Mouse (Mus musculus) spleen, adult 18-20 months (tissue): ENCODE results near the gene Sema6d.
"Not testable (repeated sequence)": the region's sequence is repeated elsewhere in the genome, so short reads cannot be mapped to it uniquely, and the experiment has no call there.

Source experiments
- DNase-seq, 2 experiments: peaks; one replicate each; pipeline ENCODE4 v3.0.0; 2022; ENCODE audit warnings: mixed read lengths in 2 of 2

Gene Sema6d

GRCm38 (mm10) chr2:124298872-124299271 lies 209.1 kb downstream of the Sema6d start:
- no peak for DNase-seq

- DNase-seq: no peak
Measured at GRCm38 (mm10) chr2:124308605-124309004, 218.8 kb downstream of the Sema6d start.

GRCm38 (mm10) chr2:124309361-124310128 lies 219.8 kb downstream of the Sema6d start:
- DNase-seq: no peak

DNA sequence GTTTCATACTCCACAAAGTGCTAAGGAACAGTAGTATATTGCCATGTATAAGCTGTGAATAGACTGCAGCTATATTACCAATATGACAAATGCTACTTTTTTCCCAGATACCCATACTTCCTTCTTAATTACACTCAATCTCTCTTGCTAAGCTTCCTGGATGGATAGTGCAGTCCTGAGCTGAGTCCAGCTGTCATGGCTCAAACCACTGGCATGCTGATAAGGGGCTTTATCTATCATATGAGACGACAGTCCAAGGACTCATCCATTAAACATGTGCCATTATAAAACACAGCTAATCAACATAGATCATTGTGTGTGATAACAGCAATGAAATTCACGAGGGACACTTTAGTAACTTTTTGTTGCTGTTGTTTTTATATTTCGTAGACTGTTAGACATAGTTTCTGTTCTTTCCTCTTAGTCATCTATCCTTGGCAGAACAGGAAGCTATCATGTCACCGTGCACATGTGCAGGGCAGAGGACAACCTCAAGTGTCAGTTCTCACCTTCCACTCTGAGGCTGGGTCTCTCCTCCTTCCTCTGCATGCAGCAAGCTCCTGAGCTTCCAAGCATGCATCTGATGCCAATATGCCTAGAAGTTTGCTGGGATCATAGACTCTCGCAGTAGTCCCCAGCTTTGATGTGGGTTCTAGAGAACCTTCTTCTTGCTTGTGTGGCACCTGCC lies 232.9 kb downstream of the Sema6d start:
- no peak for DNase-seq

- no peak for DNase-seq
Measured at GRCm38 (mm10) chr2:124324107-124324724, 234.4 kb downstream of the Sema6d start.

- DNase-seq: no peak
Measured at GRCm38 (mm10) chr2:124329473-124330130, 239.8 kb downstream of the Sema6d start.

- DNase-seq: no peak
Measured at GRCm38 (mm10) chr2:124332890-124333289, 243.1 kb downstream of the Sema6d start.

GRCm38 (mm10) chr2:124334655-124335054 lies 244.9 kb downstream of the Sema6d start:
- not testable (repeated sequence) for DNase-seq

DNA sequence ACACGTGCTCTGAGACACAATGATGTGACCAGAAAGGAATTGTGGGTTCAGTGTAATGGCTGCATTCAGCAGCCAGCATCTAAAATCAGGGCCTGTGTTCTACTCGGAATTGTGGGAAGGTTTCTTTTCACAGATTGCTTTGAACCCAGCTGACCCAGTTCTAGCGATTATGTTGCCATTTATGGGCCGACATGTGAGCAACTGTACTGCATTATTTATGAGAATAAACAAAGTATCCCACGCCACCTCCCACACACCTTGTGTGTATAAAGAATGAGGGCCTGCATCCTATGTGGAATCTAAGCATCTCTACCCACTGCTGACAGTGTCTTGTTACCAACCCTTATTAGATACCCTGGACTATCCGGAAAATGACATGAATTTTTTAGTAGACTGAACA lies 248.5 kb downstream of the Sema6d start:
- DNase-seq: no peak

DNA sequence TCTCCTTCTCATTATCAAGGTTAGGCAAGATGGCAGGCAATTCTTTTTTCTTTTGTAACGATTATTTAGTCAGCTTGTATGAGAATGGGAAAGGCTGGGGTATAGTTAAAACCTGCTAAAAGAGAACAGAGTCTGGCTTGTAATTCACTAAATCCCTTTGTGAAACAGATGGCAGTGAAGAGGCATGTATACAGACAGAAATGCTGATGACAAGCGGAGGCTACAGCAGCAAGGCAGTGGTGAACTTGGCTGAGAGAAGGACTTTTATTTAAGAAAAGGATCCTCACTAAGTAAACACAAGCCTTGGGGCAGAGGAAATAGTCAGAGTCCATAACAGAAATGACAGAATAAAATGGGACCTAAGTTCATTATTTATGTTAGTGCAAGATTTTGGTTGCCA lies 264.4 kb downstream of the Sema6d start:
- no peak for DNase-seq

DNA sequence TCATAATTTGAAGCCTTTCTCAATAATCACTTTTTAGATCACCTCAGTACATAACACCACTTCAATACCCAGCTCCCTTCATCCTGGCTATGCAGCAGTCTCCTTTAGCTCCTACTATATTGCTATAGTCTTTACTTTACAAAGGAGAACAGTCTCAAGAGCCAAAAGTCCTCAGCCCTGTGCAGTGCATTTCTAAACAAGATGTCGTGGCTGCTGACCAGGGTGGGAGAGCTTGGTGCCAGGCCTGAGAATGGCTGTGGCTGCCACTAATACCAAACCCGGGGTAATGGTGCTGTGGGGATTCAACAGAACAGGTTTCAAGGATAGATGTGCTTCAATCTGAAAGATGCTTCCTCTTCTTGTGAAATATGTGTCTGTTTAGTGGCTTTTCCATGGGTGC lies 264.9 kb downstream of the Sema6d start:
- no peak for DNase-seq

GRCm38 (mm10) chr2:124369291-124369690 lies 279.5 kb downstream of the Sema6d start:
- DNase-seq: no peak

GRCm38 (mm10) chr2:124369991-124370390 lies 280.2 kb downstream of the Sema6d start:
- no peak for DNase-seq

- DNase-seq: no peak
Measured at GRCm38 (mm10) chr2:124371363-124371762, 281.6 kb downstream of the Sema6d start.

DNA sequence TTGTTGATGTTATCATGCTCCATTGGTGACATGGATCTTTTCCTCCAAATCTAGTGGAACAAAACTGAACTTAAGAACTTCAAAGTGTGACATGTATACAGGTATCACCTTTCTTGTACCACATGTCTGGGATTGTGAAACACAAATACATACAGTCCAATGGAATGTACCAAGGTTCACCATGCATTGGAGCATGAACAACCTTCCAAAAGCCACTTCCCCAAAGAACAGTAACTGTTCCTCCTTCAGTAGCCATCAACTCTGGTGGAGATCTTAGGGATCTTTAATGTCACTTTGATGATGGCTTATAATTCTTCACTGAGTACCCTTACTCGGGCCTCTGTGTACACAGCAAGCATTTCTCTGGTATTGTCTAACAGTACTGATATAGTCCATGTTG lies 295.3 kb downstream of the Sema6d start:
- DNase-seq: no peak

DNA sequence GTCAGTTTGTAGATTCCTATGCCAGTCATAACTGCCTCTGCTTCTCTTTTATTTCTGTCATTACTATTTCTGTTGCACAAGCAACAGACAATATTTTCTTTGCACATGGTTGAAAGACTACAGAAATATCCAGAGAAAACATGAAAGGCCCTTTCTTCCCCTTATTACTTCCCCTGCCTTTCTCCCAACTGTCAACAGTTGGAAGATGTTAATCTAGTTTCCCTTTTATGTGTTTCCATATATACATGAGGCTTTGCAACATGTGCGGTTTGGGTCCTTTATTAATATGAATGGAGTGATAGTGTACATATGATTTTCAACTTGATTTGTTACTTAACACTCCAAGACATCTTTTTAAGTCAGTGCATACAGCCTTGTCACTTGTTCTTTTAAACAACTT lies 296.0 kb downstream of the Sema6d start:
- DNase-seq: no peak

DNA sequence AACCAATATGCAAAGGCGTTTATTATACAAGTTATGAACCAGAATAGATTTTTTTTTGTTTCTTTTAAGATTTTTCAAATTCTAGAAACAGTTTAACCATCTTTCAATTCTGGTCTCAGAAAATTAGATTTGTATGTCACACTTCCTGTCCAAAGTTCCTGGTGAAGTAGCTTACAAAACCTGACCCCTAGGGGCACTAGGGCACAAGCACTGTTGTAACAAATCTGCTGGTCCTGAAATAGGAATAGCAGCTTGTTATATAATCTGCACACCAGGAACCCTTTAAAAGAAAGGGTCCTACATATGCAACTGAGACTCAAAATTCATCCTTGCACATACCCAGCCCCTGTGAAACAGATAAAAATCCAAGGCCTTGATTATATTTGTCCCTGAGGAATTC lies 298.5 kb downstream of the Sema6d start:
- no peak for DNase-seq

- no peak for DNase-seq
Measured at GRCm38 (mm10) chr2:124396733-124397132, 307.0 kb downstream of the Sema6d start.

- DNase-seq: no peak
Measured at GRCm38 (mm10) chr2:124397304-124397703, 307.5 kb downstream of the Sema6d start.

DNA sequence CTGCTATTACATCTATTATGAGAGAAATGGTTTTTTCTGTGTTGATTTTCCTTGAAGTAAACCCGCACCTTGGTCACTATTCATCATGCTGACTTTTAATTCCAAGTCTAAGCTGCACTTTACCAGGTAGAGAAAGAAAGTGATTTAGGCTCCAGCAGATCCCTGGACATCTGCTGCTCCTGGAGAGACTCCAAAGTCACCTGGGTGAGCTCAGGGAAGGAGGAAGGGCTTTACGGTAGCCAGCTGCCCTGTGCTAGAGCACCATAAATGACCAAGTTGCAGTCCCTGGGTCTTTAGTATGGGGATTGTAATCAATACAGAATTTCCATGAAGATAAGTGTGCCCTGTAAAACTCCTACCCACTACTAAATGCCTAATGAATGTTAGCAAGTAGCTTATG lies 309.8 kb downstream of the Sema6d start:
- DNase-seq: no peak

GRCm38 (mm10) chr2:124401727-124402380 lies 312.1 kb downstream of the Sema6d start:
- DNase-seq: no peak

DNA sequence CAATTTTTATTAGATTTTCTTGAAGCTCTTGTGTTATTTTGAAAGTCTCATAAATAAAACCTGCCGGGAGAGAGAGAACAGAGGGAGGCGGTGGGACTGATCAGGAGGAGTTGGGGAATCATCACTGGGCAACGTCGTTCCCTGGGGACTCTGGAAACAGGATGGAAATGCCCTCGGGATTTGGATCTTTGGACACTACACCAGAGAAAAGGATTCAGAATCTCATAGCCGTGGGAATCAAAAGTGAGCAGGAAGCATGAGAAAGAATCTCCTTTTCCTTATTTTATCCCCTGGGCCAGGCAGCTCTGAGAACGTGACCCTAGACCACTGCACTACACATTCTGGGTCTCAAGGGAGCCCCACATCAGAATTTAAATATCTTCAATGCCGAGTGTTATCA lies 313.8 kb downstream of the Sema6d start:
- DNase-seq: no peak

DNA sequence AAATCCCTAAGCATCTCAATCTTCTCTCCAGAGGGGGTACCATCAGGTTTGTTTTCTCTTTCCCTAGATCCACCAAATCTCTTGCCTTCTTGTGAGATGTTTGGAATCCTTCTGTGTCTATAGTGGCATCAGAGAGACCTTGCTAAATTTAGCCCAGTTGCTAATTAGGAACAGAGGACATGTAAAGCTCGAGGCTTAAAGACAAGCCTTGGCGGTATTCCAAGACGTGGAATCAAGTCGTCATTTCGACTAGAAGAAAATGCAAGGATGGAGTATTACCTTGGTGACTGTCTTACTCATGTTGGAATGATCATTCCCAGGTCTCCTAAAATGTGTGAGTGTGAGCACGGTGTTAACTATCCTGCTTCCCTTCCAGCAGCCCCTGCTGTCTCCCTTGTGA lies 314.2 kb downstream of the Sema6d start:
- no peak for DNase-seq
